Mouse (Mus musculus) thymus, adult 2 months (tissue): ENCODE results near the gene Parp12.

Experiments used
- CTCF ChIP-seq: fragments of 200-500 bp; IDR thresholded peaks from 2 replicates; pipeline ENCODE4 v1.5.1; 2012; ENCODE audit warnings: mild to moderate bottlenecking, control low read depth, low read length, moderate library complexity, borderline replicate concordance; ENCODE audit not compliant: control insufficient read depth, poor library complexity, insufficient read depth; ENCODE audit errors: extremely low read depth
- POLR2A ChIP-seq: fragments of 200-500 bp; IDR thresholded peaks from 2 replicates; pipeline ENCODE4 v1.6.1; 2012; ENCODE audit warnings: mild to moderate bottlenecking, low read length, control low read depth, moderate library complexity; ENCODE audit not compliant: control insufficient read depth, poor library complexity, insufficient read depth; ENCODE audit errors: extremely low read depth

DNA sequence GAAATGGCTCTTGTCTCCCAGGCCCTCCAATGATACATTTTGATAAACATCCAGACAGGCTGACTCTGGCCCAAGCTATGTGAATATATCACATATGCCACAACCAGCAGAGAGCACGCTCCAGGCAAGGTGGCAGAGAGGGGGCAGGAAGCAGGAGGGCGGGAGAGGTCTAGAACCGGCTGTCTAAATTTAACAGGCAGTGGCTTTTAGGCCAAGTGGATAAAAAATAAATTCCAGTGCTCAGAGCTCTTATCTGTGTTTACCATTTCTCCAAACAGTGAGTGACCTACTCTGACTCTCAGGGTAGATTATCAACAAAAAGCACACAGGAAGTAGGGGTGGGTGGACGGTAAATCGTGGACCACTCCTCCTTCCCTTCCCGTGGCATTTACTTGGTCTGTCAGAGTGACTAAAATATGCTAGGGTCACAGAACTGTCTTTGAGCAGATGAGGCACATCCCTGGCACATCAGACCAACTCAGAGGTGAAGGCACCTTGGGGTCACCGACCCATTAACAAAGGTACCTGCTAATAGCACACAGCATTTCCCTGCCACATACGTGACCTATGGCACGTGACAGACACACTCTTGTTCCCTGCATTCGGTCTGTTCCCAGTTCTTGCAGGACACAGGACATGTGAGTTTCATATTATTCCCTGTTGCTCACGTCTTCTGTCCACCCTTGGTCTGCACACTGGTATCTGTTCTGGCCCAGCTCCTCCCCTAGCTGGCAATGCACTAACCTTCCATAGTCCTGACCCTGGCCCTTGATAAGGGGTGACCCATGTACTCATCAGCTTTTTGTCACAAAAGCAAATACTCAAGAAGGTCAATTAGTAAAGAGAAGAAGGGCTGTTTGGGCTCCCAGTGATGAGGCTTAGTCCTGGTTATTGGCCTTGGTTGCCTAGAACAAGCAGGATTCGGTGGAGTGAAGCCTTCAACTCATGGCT lies 58.3 kb downstream of the Parp12 start:
- no peak for TF ChIP-seq CTCF
- no peak for TF ChIP-seq POLR2A
